Mouse (Mus musculus): ENCODE measurements around the gene Pdzd8. TPM values are rescaled to one million over a fixed set of nuclear protein-coding genes. Genes with fewer than 3 reads are reported as not detected.
A peak's percentile ranks its signal among the peaks of the same experiment; 100 is the strongest.

The Pdzd8 gene
- 10 to 100 TPM; 40.5 to 43.3 TPM for total RNA-seq (2021)
- long read RNA-seq, experiment 1, full-length matches to known transcripts = 3 of 10 reads
- long read RNA-seq, experiment 1, partial matches to known transcripts = 2 of 10 reads
- long read RNA-seq, experiment 1, other reads (novel, unspliced or antisense) = 5 of 10 reads
- long read RNA-seq, experiment 2, full-length matches to known transcripts = 7 of 22 reads
- long read RNA-seq, experiment 2, partial matches to known transcripts = 5 of 22 reads
- long read RNA-seq, experiment 2, other reads (novel, unspliced or antisense) = 10 of 22 reads

- DNase-seq (ENCODE audit: low spot score in 2 of 2) = peak; percentile 72 to 78
Measured at GRCm38 (mm10) chr19:59345658-59346283, at the start of gene Pdzd8. Gene Pdzd8 (minus strand): TSS chr19:59345780.

DNA sequence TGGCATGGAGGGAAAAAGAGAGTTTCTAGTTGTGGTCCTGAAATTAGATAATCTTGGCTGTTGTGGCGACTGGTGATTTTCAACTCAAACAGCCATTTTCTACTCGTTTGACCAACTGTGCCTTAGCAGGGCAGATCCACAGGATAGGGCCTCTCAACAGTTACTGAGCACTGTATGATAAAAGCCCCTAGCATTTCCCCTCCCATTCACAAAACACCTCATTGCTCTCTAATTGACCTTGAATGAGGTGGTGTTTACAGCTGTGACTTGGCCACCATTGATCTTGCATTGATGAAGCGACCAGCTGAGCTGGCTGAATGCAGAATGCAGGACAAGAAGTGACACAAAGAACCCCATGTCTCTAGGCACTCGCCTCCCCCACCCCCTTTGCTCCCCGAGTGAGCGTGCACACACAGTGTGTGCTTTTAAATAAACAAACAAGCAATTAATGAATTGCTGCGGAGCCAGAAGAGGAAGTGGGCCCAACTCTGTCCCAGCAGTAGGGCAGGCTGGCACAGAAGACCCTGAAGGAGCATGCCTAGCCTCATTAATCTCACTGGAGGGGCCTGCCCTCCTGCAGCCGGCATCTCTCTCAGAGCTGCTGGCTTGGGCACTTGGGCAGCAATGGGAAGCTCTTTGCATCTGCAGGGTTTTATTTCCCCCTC lies 48.3 kb upstream of the Pdzd8 start:
- no peak for DNase-seq (ENCODE audit: low spot score in 2 of 2)

- peak in 1 of 2 experiments; percentile 17 for DNase-seq (ENCODE audit: low spot score in 2 of 2)
Measured at GRCm38 (mm10) chr19:59388847-59389606, 43.4 kb upstream of the Pdzd8 start.

GRCm38 (mm10) chr19:59388399-59388798 lies 42.8 kb upstream of the Pdzd8 start:
- no peak for DNase-seq (ENCODE audit: low spot score in 2 of 2)

GRCm38 (mm10) chr19:59387178-59387577 lies 41.6 kb upstream of the Pdzd8 start:
- no peak for DNase-seq (ENCODE audit: low spot score in 2 of 2)

DNA sequence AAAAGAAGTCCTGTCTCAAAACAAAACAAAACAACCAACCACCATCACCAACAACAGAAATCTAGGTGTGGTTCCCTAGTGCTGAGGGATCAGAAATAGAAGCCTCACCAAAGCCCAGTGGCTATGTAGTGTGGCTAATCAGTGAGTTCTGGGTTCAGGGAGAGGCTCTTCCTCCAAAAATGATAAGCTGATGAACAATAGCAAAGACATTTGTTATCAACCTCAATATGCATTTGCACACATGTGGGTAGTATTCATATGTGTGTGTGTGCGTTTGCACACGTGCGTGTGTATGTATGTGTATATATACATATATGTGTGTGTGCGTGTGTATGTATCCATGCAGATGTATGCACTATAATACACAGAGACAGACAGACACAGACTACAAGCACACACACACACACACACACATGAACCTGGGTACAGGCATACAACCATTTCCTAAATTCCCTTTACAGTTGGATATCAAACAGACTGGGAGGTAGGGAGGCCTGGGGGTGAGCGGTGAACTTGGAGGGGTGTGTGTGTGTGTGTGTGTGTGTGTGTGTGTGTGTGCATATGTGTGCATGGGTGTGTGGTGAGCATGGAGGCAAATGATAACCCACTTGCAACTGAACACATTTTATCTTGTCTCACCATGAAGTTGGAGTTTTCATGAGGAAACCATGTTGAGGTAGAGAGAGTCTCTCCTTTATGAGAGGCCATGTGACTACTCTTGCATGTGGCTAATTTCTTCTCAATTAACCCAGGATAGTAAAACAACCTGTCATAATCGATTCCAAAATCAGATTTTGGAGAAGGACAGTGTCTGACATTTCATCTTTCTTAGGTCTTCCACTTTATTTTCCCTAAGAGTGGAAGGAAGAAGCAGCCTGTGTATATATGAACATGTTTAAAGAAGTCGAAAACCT lies 39.3 kb upstream of the Pdzd8 start:
- DNase-seq (ENCODE audit: low spot score in 2 of 2) = no peak

DNA sequence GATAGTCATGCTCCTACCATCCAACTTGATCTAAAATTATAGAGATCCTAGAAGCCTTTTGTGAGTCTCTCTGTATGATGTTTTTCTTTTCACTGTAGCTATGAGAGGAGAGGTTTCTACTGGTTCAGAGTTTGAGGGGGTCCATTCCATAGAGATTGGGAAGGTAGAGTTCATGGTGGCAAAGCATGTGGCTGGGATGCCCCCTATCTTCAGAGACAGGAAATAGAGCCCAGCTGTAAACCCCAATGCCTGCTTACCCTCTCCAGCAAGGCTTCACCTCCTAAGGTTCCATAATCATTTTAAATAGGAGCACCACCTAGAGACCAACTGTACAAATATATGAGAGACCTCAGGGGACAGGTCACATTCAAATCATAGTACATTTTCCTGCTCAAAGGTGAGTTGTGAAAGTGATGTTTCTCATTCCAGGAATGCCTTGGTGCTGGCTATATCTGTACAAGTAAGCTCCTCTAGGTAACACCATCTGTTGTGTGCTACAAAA lies 36.9 kb upstream of the Pdzd8 start:
- DNase-seq (ENCODE audit: low spot score in 2 of 2) = no peak

DNA sequence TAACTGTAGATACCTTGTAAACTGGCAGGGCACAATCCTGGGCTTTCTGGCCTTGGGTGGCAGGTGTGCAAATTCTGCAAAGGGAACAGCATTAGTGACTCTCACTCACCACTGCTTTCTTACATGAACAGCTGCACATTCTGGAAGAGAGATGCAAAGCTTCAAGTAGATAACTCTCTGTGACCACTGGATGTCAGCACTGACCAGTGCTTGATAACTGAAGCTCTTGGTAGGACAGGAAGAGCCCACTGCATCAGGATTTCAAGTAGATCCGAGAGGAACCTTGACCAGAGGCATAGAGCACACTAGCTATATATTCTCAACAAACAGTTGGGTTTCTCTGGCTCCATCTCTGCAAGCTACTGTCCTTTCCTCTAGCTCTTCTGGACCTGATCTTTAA lies 34.4 kb upstream of the Pdzd8 start:
- DNase-seq (ENCODE audit: low spot score in 2 of 2) = no peak

DNA sequence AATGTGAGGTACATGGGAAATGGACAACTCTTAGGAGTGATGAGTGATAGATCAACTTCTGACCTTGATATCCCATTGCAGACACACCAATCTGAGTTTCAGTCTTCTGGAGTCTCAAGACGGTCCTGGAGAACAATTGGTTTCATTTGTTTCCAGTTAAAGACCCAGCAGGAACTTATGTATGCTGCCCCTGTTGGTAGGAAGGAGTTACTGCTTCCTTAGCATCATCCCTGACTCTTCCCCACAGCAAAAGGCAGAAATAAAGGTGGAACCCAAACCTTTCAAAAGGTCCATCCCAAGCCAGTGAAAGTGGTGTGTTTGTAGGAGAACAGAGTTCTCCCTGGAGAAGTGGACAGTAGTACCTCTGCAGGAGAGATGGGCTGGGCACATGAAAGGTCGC lies 30.9 kb upstream of the Pdzd8 start:
- DNase-seq (ENCODE audit: low spot score in 2 of 2) = no peak

- no peak for DNase-seq (ENCODE audit: low spot score in 2 of 2)
Measured at GRCm38 (mm10) chr19:59374940-59375339, 29.4 kb upstream of the Pdzd8 start.

GRCm38 (mm10) chr19:59372928-59373327 lies 27.3 kb upstream of the Pdzd8 start:
- no peak for DNase-seq (ENCODE audit: low spot score in 2 of 2)

- no peak for DNase-seq (ENCODE audit: low spot score in 2 of 2)
Measured at GRCm38 (mm10) chr19:59371016-59371415, 25.4 kb upstream of the Pdzd8 start.

DNA sequence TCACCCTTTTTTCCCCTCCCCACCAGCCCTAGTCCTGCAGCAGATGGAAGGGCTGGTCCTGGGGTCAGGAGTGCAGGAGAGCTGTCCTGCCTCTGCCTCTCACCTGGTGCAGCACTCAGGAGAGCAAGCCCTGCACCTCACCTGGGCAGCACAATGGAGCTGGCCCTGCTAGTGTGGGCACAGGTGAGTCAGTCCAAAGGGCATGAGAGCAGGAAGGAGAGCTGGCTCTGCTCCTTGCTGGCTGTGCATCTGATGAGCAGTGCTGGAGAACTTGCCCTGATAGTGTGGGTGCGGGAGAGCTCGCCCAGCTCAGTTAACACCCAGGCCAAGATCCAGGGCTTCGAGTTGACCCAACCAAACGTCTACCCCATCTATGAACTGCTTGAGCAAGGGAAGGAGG lies 22.3 kb upstream of the Pdzd8 start:
- DNase-seq (ENCODE audit: low spot score in 2 of 2) = no peak

- no peak for DNase-seq (ENCODE audit: low spot score in 2 of 2)
Measured at GRCm38 (mm10) chr19:59366724-59367123, 21.1 kb upstream of the Pdzd8 start.

DNA sequence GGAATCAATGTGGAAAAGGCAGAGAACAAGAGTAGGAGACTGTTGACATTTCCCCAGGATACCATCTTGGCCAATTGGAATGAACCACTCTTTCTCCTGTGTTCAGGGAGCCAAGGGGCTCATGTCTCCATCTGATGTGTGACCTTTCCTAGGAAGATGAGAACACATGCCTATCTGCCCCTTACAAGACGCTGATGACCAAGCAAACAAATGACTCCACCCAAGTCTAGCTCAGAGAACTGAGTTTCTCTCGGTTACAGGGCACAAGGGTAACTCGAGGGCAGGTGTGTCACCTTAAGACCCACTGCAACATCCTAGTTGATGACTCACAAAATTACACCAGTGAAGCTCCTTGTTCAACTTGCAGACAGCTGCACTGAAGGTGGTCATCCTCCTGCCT lies 18.1 kb upstream of the Pdzd8 start:
- DNase-seq (ENCODE audit: low spot score in 2 of 2) = no peak

- no peak for DNase-seq (ENCODE audit: low spot score in 2 of 2)
Measured at GRCm38 (mm10) chr19:59362646-59363045, 17.1 kb upstream of the Pdzd8 start.

DNA sequence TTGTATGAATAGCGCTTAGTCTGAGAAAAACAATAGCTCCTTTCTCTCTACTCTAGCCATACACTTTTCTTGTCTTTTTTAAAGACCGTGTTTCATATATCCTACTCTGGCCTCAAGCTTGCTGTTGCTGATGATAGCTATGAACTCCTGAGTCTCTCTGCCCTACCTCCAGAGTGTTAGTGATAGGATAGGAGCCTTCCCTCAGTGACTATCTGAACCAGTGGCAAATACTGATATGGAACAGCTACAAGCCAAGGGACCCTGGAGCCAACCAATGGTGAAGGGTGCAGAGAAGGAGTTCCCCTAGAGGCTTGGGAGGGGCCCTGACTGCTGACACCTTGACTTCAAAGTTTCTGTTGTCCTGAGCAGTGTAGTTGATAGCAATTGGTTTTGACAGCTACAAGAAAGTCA lies 14.9 kb upstream of the Pdzd8 start:
- no peak for DNase-seq (ENCODE audit: low spot score in 2 of 2)

DNA sequence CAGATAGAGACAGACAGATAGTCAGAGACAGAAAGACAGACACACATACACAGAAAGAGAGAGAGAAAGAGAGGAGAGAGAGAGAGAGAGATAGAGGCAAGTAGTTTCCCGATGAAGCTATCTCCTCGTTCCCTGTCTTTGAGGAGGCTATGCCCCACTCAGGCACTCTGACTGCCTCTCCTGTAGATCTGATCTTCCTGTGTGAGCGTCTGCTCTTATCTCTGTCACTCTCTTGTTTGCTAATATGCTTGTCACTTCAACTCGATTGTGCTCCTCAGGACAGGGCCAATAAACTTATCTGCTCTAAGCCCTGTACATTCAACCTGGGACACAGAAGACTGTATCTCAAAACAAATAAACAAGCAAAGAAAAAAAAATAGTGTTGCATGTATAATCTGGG lies 13.6 kb upstream of the Pdzd8 start:
- no peak for DNase-seq (ENCODE audit: low spot score in 2 of 2)

GRCm38 (mm10) chr19:59357878-59358277 lies 12.3 kb upstream of the Pdzd8 start:
- DNase-seq (ENCODE audit: low spot score in 2 of 2) = no peak

DNA sequence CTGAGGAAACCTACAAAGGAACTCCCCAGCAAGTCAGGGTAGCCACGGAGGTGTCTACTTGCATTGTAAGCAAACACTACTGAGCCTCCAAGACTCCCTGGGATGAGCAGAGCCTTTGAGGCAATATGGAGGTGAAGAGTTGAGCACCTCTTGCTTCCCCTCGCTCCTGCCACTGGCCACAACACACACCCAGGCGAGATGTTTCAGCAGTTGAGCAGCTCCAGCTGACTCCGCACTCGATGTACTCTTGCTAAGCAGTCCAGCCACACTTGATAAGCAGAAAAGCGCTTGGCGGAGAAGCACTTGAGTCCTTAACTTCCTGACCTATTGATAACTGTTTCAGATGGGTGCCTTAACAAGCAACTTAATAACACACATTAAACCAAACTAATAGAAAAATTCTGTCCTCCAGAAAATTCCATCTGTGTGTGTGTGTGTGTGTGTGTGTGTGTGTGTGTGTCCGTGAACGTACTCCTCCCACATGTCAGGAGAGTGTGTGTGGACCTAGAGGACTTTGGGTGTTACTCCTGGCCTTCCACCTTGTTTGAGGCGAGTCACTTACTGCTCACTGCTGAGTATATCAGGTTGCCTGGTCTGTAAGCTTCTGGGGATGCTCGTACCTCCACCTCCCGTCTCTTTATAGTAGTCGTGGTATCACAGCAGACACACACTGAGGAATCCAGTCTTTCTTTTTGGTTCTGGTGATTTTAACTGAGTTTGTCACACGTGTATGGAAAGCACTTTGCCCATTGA lies 11.4 kb upstream of the Pdzd8 start:
- no peak for DNase-seq (ENCODE audit: low spot score in 2 of 2)
